Mouse (Mus musculus): ENCODE data around the gene Rnase13.

Gene Rnase13

GRCm38 (mm10) chr14:51884031-51884544 lies 38.5 kb downstream of the Rnase13 start:
- H3K4me1 ChIP-seq (replicated peaks; ENCODE audit: low read depth, low read length), result peaks cover 24% of the 10 kb centered on the region
- H3K27me3 ChIP-seq (ENCODE audit: insufficient read depth, low read length), result no peaks in the 10 kb centered on the region
- no peak for TF ChIP-seq CTCF (conservative IDR thresholded peaks at IDR 0.05; ENCODE audit: low read length)
- no peak for TF ChIP-seq POU5F1 (IDR thresholded peaks at IDR 0.05; ENCODE audit: borderline replicate concordance, low read length)
- no peak for TF ChIP-seq NANOG (IDR thresholded peaks at IDR 0.05; ENCODE audit: borderline replicate concordance, low read length)
- H3K4me3 ChIP-seq (replicated peaks; ENCODE audit: low read length), result peak overlapping the region; percentile 68
- no peaks in the 10 kb centered on the region for H3K9me3 ChIP-seq (ENCODE audit: low read length)
- H3K36me3 ChIP-seq (ENCODE audit: insufficient read depth, low read length), result peaks cover 24% of the 10 kb centered on the region

- Histone ChIP-seq H3K9me3 (ENCODE audit: low read length) (no peaks in the 10 kb centered on the region), H3K36me3 (ENCODE audit: insufficient read depth, low read length) (peaks cover 19% of the 10 kb centered on the region), H3K4me1 (replicated peaks; ENCODE audit: low read depth, low read length) (peaks cover 24% of the 10 kb centered on the region), H3K27me3 (ENCODE audit: insufficient read depth, low read length) (no peaks in the 10 kb centered on the region), H3K4me3 (replicated peaks; ENCODE audit: low read length) (peak overlapping the region; percentile 68)
- TF ChIP-seq NANOG (IDR thresholded peaks at IDR 0.05; ENCODE audit: borderline replicate concordance, low read length) (no peak), CTCF (conservative IDR thresholded peaks at IDR 0.05; ENCODE audit: low read length) (peak; percentile 60)
Observed at GRCm38 (mm10) chr14:51883527-51884030, 39.0 kb downstream of the Rnase13 start.

GRCm38 (mm10) chr14:51877517-51877916 lies 45.1 kb downstream of the Rnase13 start:
- TF ChIP-seq POU5F1 (IDR thresholded peaks at IDR 0.05; ENCODE audit: borderline replicate concordance, low read length) (no peak), CTCF (conservative IDR thresholded peaks at IDR 0.05; ENCODE audit: low read length) (no peak), NANOG (IDR thresholded peaks at IDR 0.05; ENCODE audit: borderline replicate concordance, low read length) (no peak)
- H3K36me3 ChIP-seq (ENCODE audit: insufficient read depth, low read length), result no peaks in the 10 kb centered on the region
- H3K9me3 ChIP-seq (ENCODE audit: low read length), result no peaks in the 10 kb centered on the region
- H3K4me3 ChIP-seq (replicated peaks; ENCODE audit: low read length), result no peak overlapping the region
- no peaks in the 10 kb centered on the region for H3K27me3 ChIP-seq (ENCODE audit: insufficient read depth, low read length)
- H3K4me1 ChIP-seq (replicated peaks; ENCODE audit: low read depth, low read length), result peaks cover 8% of the 10 kb centered on the region

- TF ChIP-seq POU5F1 (IDR thresholded peaks at IDR 0.05; ENCODE audit: borderline replicate concordance, low read length) (no peak), CTCF (conservative IDR thresholded peaks at IDR 0.05; ENCODE audit: low read length) (no peak), NANOG (IDR thresholded peaks at IDR 0.05; ENCODE audit: borderline replicate concordance, low read length) (no peak)
- no peak overlapping the region for H3K4me3 ChIP-seq (replicated peaks; ENCODE audit: low read length)
- no peaks in the 10 kb centered on the region for H3K27me3 ChIP-seq (ENCODE audit: insufficient read depth, low read length)
- peaks cover 10% of the 10 kb centered on the region for H3K4me1 ChIP-seq (replicated peaks; ENCODE audit: low read depth, low read length)
- H3K36me3 ChIP-seq (ENCODE audit: insufficient read depth, low read length), result no peaks in the 10 kb centered on the region
- no peaks in the 10 kb centered on the region for H3K9me3 ChIP-seq (ENCODE audit: low read length)
Observed at GRCm38 (mm10) chr14:51871741-51872140, 50.8 kb downstream of the Rnase13 start.

Data from E14TG2a.4 (cell line).